Mouse (Mus musculus): ENCODE results near the gene Coro1b. TPM values are rescaled to one million over a fixed set of nuclear protein-coding genes. Genes with fewer than 3 reads are reported as not detected.
A peak's percentile ranks its signal among the peaks of the same experiment; 100 is the strongest.

Coro1b gene
- polyA plus RNA-seq, 1 experiment from 2014 or later = 146 TPM

DNA sequence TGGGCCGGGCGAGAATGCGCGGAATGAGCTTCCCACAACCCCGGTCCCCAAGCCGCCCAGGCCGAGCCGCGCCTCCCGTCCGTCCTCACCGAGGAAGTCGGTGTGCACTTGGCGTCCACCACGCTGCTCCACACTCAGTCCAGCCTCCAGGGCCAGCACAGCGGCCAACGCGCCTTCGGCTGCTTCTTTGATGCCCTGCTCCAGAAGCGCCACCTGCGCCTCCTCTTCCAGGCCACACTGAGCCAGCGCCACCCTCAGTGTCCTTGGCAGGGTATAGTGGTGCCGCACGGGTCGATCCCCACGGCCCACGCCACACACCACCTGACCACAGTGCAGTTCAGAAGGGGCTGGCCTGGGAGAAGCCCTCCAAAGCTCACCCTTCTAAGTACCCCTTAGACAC, 21.4 kb downstream of the Coro1b start:
- Histone ChIP-seq H3K9ac (peak overlapping the region; percentile 84), H3K4me1 (peaks cover 26% of the 10 kb centered on the region), H3K27me3 (no peaks in the 10 kb centered on the region), H3K36me3 (no peaks in the 10 kb centered on the region), H3K9me3 (no peaks in the 10 kb centered on the region), H3K4me2 (replicated peaks) (peak overlapping the region; percentile 89), H3K4me3 (peak overlapping the region; percentile 52), H3K27ac (peak overlapping the region; percentile 88)
- peak; percentile 49 for ATAC-seq (ENCODE audit: low FRiP score, low read depth)
- WGBS = 6% methylated on average over 27 of the region's 27 CpGs

DNA sequence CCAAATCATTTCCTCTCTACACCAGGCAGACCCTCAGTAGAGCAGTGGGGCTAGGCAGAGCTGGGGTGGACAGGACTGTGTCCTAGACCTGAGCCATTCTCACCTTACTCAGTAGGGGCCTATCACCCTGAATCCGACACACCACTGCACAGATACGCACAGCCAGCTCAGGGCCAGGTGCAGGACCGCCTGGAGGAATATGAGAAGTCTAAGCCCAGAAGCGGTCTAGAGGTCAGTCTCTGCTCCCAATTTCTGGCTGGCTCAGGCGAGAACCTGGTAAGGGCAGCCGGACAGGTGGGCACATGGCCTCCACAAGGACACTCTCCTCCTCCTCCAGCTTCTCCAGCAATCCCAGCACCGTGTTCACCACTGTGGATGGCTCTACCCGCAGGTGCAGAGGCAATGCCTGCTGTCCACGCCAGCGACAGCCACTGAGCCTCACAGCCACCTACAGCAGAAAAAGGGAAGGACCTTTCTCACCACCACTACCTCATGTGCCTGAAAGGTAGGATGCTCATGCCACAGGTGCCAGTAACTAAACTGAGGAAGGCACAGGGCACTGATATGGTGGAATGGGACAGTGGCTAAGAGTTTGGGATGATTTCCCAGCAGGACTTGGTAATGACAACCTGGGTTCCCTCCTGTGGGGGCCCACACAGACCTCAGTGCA, 22.4 kb downstream of the Coro1b start:
- WGBS = 77% methylated on average over 10 of the region's 10 CpGs
- Histone ChIP-seq H3K4me1 (peaks cover 35% of the 10 kb centered on the region), H3K36me3 (no peaks in the 10 kb centered on the region), H3K27me3 (no peaks in the 10 kb centered on the region), H3K4me2 (replicated peaks) (no peak overlapping the region), H3K27ac (no peak overlapping the region), H3K9me3 (no peaks in the 10 kb centered on the region), H3K4me3 (no peak overlapping the region), H3K9ac (peak overlapping the region; percentile 45)
- ATAC-seq (ENCODE audit: low FRiP score, low read depth) = no peak

DNA sequence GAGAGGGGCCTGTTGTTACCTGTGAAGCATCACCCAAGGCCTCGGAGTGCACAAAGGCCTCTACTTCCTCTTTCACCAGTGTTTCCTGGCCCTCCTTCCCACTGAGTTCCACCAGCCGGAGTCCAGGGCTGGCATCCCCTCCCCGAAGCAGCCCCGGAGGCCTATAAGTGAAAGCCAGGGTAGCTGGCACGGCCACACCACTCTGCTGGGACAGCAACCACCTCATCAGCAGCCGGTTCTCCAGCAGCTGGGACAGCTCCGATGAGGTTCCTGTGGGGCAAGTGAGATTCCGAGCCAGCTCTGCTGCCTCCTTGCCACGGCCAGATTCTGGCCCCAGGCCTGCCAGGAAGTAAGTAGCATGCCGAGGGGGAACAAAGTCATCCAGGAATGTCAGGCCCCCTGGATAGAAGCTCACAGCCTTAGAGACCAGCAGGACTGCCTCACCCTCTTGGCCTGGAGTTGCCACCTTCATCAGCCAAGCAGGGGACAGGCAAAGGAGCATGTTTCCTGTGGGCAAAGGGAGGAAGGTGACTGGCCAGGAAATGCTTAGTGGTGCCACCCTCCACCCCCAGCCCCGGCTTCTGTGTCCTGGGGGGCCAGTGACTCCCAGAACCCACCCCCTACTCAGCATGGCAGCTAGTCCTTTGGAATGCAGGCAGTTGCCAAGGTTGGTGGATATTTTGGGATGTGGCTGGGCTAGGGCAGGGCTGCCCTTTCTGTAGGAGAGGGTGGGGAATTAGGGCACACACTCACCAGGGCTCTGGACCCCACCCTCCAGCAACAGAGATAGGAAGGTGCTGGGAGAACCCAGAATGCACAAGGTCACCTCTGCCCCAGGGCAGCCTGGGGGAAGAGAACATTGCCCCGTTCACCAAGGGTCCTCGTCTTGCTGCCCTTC, 23.2 kb downstream of the Coro1b start:
- ATAC-seq (ENCODE audit: low FRiP score, low read depth) = no peak
- no peaks in the 10 kb centered on the region for H3K36me3 ChIP-seq
- H3K27ac ChIP-seq = no peak overlapping the region
- peak overlapping the region; percentile 45 for H3K9ac ChIP-seq
- WGBS = 66% methylated on average over 13 of the region's 13 CpGs
- H3K9me3 ChIP-seq = no peaks in the 10 kb centered on the region
- no peak overlapping the region for H3K4me3 ChIP-seq
- no peak overlapping the region for H3K4me2 ChIP-seq (replicated peaks)
- H3K4me1 ChIP-seq = peaks cover 37% of the 10 kb centered on the region
- no peaks in the 10 kb centered on the region for H3K27me3 ChIP-seq

DNA sequence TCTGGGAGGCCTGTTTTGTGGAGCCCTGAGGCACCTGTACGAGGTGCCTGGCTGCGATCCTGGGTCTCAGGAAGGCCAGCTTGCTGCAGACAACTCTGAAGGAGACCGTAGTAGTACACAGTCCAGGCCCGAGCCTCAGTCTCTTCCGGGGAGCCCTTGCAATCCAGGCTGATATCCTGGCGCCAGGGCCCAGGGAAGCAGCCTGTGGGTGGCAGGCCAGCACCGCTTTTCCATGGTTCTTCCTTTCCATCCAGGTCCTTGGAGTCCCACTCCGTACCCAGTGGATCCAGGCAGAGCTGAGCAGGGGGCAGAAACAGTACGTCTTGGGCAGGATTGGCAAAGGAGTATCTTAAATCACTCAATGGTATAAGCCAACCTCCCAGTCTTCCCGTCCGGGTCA, 24.5 kb downstream of the Coro1b start:
- Histone ChIP-seq H3K4me2 (replicated peaks) (no peak overlapping the region), H3K27me3 (peaks cover 3% of the 10 kb centered on the region; the same call in 1 of the 2 replicates), H3K4me1 (peaks cover 37% of the 10 kb centered on the region), H3K36me3 (no peaks in the 10 kb centered on the region), H3K9ac (peak overlapping the region; percentile 43; the same call in 1 of the 2 replicates), H3K27ac (no peak overlapping the region), H3K9me3 (no peaks in the 10 kb centered on the region), H3K4me3 (no peak overlapping the region)
- no peak for ATAC-seq (ENCODE audit: low FRiP score, low read depth)
- 56% methylated on average over 11 of the region's 11 CpGs for WGBS

DNA sequence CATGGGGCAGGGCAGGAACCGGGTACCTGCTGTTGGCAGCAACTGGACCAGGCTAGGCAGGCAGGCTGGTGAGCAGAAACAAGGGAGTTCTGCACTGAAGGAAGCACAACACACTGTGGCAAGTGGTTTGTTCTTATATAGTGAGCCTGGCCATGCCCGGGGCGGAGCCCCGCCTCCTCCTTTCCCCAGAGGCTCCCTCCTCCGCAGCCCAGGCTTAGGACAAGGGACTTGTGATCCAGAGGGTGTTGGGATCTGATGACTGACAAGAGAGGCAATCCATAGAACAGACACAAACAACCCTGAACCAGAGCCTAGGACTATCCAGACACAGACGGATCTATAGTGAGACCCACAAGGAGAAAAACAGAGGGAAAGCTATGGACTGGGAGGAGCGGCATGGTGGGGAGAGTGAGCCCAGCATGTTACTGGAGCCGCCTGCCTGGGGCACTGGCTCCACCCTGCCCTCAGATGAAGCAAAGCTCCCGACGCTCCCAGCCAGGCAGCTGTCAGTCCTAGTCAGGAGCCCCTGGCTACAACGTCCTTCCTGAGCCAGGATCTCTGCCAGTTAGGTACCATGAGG, 27.0 kb downstream of the Coro1b start, which contains the start of gene Carns1:
Gene Carns1, minus strand, starts transcription at position 112 of the 580 bp plus-strand sequence.
- H3K27ac ChIP-seq = no peak within 1 kb of the TSS
- H3K4me1 ChIP-seq = peaks cover 28% of the 10 kb centered on the region
- H3K4me2 ChIP-seq (replicated peaks) = peak within 1 kb of the TSS; percentile 51
- peaks cover 3% of the 10 kb centered on the region; the same call in 1 of the 2 replicates for H3K27me3 ChIP-seq
- H3K4me3 ChIP-seq = peak within 1 kb of the TSS; percentile 3
- 0 out of 2 replicates have a peak, but pooled peaks have one; percentile 49 for ATAC-seq (ENCODE audit: low FRiP score, low read depth)
- peak within 1 kb of the TSS; percentile 32 for H3K9ac ChIP-seq
- H3K9me3 ChIP-seq = no peaks in the 10 kb centered on the region
- no peaks in the 10 kb centered on the region for H3K36me3 ChIP-seq
- WGBS = 4% methylated on average over 11 of the region's 11 CpGs

DNA sequence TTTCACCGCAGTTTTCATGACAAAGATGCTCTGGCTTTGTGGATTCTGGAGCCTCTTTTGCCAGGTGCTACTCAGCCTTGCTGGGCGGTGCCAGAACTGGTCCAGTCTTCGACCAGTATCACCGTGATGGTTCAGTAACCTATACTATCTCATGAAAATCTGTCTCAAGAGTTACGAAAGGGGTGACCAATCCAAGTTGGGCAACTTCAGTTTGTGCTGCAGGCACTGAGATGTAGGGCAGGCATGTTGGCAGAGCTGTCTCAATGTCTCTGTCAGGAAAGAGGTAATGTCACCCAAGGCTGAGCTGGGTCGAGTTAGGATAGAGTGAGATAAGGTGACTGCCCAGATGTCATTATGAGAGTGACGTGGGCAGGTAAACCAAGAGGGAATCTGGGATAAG, 32.0 kb downstream of the Coro1b start:
- Histone ChIP-seq H3K36me3 (no peaks in the 10 kb centered on the region), H3K4me3 (no peak overlapping the region), H3K4me2 (replicated peaks) (no peak overlapping the region), H3K9ac (no peak overlapping the region), H3K9me3 (no peaks in the 10 kb centered on the region), H3K27ac (no peak overlapping the region), H3K4me1 (peaks cover 15% of the 10 kb centered on the region), H3K27me3 (peaks cover 3% of the 10 kb centered on the region; the same call in 1 of the 2 replicates)
- ATAC-seq (ENCODE audit: low FRiP score, low read depth) = no peak
- WGBS = 85% methylated on average over 7 of the region's 7 CpGs

DNA sequence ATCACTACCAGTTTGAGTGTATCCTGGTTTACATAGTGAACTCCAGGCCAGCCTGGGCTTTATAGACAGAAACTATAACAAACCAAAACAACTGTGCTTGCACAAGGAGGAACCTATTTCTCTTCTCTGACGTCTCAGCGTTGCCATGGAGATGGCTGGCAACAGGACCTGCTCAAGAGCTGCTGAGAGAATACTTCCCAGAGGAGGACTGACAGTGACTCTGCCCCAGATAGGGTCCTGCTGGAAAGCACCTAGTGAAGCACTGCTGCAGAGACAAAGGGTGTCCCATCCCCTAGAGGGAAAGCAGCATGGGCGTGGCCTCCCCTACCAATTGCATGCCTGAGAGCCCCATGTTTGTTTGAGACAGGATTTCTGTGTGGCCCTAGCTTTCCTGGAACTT, 33.5 kb downstream of the Coro1b start:
- H3K9me3 ChIP-seq = no peaks in the 10 kb centered on the region
- H3K27ac ChIP-seq = no peak overlapping the region
- no peak for ATAC-seq (ENCODE audit: low FRiP score, low read depth)
- no peak overlapping the region for H3K4me2 ChIP-seq (replicated peaks)
- H3K9ac ChIP-seq = no peak overlapping the region
- H3K27me3 ChIP-seq = peaks cover 2% of the 10 kb centered on the region; the same call in 1 of the 2 replicates
- peaks cover 11% of the 10 kb centered on the region for H3K4me1 ChIP-seq
- 37% methylated on average over 3 of the region's 3 CpGs for WGBS
- H3K36me3 ChIP-seq = no peaks in the 10 kb centered on the region
- no peak overlapping the region for H3K4me3 ChIP-seq

DNA sequence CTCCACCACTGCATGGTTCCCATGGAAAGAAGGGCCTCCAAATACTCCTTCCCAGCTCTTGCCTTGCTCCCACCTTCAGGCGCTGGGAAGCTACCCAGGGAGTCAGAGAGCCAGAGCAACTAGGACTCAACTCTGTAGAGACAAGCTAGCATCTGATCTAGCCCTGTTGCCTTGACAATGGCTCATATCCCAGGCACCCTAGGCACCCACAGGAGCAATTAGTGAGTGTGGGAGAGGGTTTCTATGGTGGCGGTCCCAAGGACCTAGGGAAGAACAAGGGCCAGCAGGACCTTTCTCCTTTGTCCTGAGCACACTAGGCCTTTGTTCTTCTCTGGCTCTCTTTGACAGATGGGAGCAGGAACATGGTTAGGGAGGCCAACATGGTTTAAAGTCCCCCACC, 35.3 kb downstream of the Coro1b start:
- Histone ChIP-seq H3K27me3 (no peaks in the 10 kb centered on the region), H3K4me1 (peaks cover 11% of the 10 kb centered on the region), H3K4me2 (replicated peaks) (no peak overlapping the region), H3K9ac (no peak overlapping the region), H3K4me3 (no peak overlapping the region), H3K36me3 (no peaks in the 10 kb centered on the region), H3K9me3 (no peaks in the 10 kb centered on the region), H3K27ac (no peak overlapping the region)
- ATAC-seq (ENCODE audit: low FRiP score, low read depth) = no peak
- 79% methylated on average over 2 of the region's 2 CpGs for WGBS

DNA sequence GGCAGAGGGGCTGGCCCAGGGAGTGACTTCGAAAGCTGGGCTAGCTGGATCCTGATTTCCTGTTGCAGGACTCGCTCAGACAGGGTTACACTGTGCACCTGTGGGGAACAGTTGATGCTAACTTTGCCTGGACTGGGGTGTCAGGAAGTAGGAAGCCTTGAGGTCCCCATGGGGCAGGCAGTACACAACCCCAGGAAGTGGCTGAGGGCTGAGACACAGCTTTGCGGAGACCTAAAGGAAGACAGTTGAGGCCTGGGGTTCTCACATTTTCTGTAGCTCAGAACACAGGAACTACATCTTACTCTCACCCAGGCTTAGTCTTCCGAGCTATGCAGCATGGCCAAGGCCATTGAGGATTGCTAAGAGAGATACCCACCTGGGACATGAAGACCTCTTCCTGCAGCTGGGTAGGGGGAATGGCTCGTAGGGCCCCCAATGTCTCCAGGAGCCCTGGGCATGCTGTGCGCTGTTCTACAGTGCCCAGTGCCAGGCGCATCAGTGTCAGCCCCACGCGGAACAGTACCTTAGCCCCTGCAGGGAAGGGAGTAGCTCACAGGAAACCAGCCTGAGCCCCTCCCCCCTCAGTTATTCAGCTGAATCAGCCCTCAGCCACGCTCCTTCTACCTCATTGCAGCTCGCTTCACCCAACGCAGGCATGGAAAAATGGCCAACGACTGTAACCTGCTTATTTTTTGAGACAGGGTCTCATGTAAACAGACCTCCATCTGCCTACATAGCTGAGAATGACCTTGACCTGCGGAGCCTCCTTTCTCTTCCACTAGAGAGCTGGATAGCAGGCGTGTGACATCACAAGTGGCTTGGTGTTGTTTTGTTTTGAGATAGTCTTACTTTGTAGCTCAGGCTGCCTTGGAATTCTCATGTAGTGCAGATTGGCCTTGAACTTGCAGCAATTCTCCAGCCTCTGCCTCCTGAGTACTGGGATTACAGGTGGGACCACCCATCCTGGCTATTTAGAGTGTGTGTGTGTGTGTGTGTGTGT, 36.9 kb downstream of the Coro1b start:
- 0 out of 2 replicates have a peak overlapping the region, but pooled peaks have one; percentile 9 for H3K4me2 ChIP-seq (replicated peaks)
- H3K4me1 ChIP-seq = peaks cover 11% of the 10 kb centered on the region
- no peak for ATAC-seq (ENCODE audit: low FRiP score, low read depth)
- no peaks in the 10 kb centered on the region for H3K9me3 ChIP-seq
- no peak overlapping the region; the same call in 1 of the 2 replicates for H3K27ac ChIP-seq
- no peak overlapping the region; the same call in 1 of the 2 replicates for H3K9ac ChIP-seq
- 59% methylated on average over 15 of the region's 15 CpGs for WGBS
- H3K4me3 ChIP-seq = no peak overlapping the region
- no peaks in the 10 kb centered on the region for H3K27me3 ChIP-seq
- no peaks in the 10 kb centered on the region for H3K36me3 ChIP-seq

DNA sequence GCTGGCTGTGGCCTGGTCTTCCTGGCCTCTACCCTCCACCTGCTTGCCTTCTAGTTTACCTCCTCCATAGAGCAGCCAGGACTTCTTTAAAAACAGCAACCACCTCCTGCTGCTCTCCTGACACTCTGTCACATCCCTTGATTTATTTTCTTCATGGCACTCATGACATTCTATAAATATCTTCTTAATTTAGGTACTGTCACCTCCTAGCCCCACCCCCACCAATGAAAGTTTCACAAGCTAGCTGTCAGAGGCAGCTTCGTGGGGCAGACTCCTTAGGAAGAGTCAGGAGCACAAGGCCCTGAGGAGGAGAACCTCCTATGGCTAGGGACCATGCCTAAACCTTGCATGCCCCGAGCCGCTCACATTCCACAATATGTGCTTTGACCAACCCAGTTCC, 38.9 kb downstream of the Coro1b start:
- Histone ChIP-seq H3K27ac (no peak overlapping the region), H3K4me2 (replicated peaks) (no peak overlapping the region), H3K9me3 (no peaks in the 10 kb centered on the region), H3K9ac (no peak overlapping the region), H3K36me3 (no peaks in the 10 kb centered on the region), H3K27me3 (no peaks in the 10 kb centered on the region), H3K4me3 (no peak overlapping the region), H3K4me1 (peaks cover 23% of the 10 kb centered on the region)
- ATAC-seq (ENCODE audit: low FRiP score, low read depth) = no peak
- WGBS = 60% methylated on average over 3 of the region's 3 CpGs

DNA sequence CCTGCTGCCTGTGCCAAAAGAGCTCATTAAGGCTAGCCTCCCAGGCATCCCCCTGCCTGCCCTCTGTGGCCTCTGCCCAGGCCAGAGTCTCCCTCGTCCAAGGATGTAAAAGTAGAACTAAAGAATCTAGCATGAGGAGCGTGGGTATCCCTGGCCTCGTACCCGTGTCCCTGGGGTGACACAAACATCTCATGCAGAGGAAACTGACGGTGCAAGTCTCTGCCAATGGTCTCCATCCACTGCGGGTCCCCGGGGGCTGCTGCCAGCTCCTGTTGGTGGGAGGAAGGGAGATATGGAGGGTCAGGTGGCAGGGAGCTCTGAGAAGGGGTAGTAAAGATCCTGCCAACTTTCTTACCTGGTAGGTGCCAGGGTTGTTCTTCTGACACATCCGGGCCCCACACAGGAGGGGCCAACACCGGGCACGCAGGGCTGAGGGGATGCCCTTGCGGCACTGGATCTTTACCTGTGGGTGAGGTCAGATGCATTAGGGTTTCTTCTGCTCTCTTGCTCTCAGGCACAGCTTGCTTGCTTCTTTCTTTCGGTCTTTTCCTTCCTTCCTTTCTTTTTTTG, 40.7 kb downstream of the Coro1b start:
- Histone ChIP-seq H3K4me1 (peaks cover 37% of the 10 kb centered on the region), H3K27ac (no peak overlapping the region), H3K9ac (no peak overlapping the region), H3K36me3 (peaks cover 11% of the 10 kb centered on the region), H3K4me3 (no peak overlapping the region), H3K9me3 (no peaks in the 10 kb centered on the region), H3K27me3 (no peaks in the 10 kb centered on the region), H3K4me2 (replicated peaks) (no peak overlapping the region)
- WGBS = 82% methylated on average over 12 of the region's 12 CpGs
- no peak for ATAC-seq (ENCODE audit: low FRiP score, low read depth)
